Comparison of ENCODE assay signal across 22 mouse cellular contexts in genomic region chr16:23670161-23670560, GRCm38 (mm10).
DNase-seq lines count a peak whose midpoint lies in the region; ATAC-seq lines count a peak whose summit lies in the region.
"Had no signal": no experiment of that assay in that cellular context is flagged by ENCODE, and none has a peak within 500 bp of the region (broad histone marks: within the 10 kb centered on the region; RNA-seq: fewer than 3 reads in every experiment).

No protein-coding gene starts in this region.

- DNase-seq in kidney, postnatal 10 days: peak; percentile 6
- peak; percentile 12 for DNase-seq in midbrain, embryonic 14.5 days
- DNase-seq in induced T-regulatory cell, adult 2 months (ENCODE audit: low read depth): peak; percentile 4
- DNase-seq in retina, postnatal 1 day: peak; percentile 11
- no peak for DNase-seq in cerebellum, adult 11-12 months
- DNase-seq: adrenal gland, postnatal 10 days; cerebellum, postnatal 10 days; gastrocnemius, postnatal 14 days; heart, adult 18-20 months; heart, postnatal 4 days; kidney, adult 9 months; lung, postnatal 4 days had no signal

- no peaks in the 10 kb centered on the region for H3K4me1 ChIP-seq in kidney, embryonic 16.5 days (ENCODE audit: insufficient read depth, low read length)
- H3K4me1 ChIP-seq in midbrain, embryonic 14.5 days (ENCODE audit: control insufficient read depth, insufficient read depth, low read length): no peaks in the 10 kb centered on the region
- 0 out of 2 replicates have a peak, but pooled peaks cover 4% of the 10 kb centered on the region for H3K4me1 ChIP-seq in midbrain, embryonic 15.5 days
- H3K4me1 ChIP-seq: embryonic facial prominence, embryonic 12.5 days; forebrain, embryonic 13.5 days; limb, embryonic 13.5 days; liver, embryonic 15.5 days had no signal

- 82% methylated on average over 4 of the region's 4 CpGs for WGBS in kidney, embryonic 16.5 days
- 64% methylated on average over 4 of the region's 4 CpGs for WGBS in midbrain, embryonic 14.5 days
- WGBS in midbrain, embryonic 15.5 days: 61% methylated on average over 4 of the region's 4 CpGs

- H3K27ac ChIP-seq in kidney, embryonic 16.5 days (ENCODE audit: low read length): no peak overlapping the region
- no peak overlapping the region for H3K27ac ChIP-seq in midbrain, embryonic 14.5 days (replicated peaks; ENCODE audit: low read depth, low read length)
- no peak overlapping the region for H3K27ac ChIP-seq in midbrain, embryonic 15.5 days
- H3K27ac ChIP-seq: embryonic facial prominence, embryonic 12.5 days; forebrain, embryonic 13.5 days; hindbrain, postnatal 0 days; limb, embryonic 13.5 days; liver, embryonic 15.5 days had no signal

- no peaks in the 10 kb centered on the region for H3K27me3 ChIP-seq in kidney, embryonic 16.5 days (ENCODE audit: insufficient read depth, low read length)
- H3K27me3 ChIP-seq in midbrain, embryonic 14.5 days (ENCODE audit: control insufficient read depth, insufficient read depth, low read length): no peaks in the 10 kb centered on the region
- no peaks in the 10 kb centered on the region for H3K27me3 ChIP-seq in midbrain, embryonic 15.5 days (replicated peaks)
- H3K27me3 ChIP-seq: embryonic facial prominence, embryonic 12.5 days; forebrain, embryonic 13.5 days; limb, embryonic 13.5 days; liver, embryonic 15.5 days had no signal

- H3K36me3 ChIP-seq in kidney, embryonic 16.5 days (ENCODE audit: insufficient read depth, low read length): no peaks in the 10 kb centered on the region
- H3K36me3 ChIP-seq in midbrain, embryonic 14.5 days (ENCODE audit: control insufficient read depth, insufficient read depth, low read length): no peaks in the 10 kb centered on the region
- no peaks in the 10 kb centered on the region for H3K36me3 ChIP-seq in midbrain, embryonic 15.5 days (replicated peaks)
- H3K36me3 ChIP-seq: embryonic facial prominence, embryonic 12.5 days; G1E; limb, embryonic 13.5 days; liver, embryonic 15.5 days had no signal

- H3K4me3 ChIP-seq in kidney, embryonic 16.5 days (ENCODE audit: low read length): no peak overlapping the region
- no peak overlapping the region for H3K4me3 ChIP-seq in midbrain, embryonic 14.5 days (replicated peaks; ENCODE audit: low read depth, low read length)
- H3K4me3 ChIP-seq in midbrain, embryonic 15.5 days: no peak overlapping the region
- H3K4me3 ChIP-seq: embryonic facial prominence, embryonic 12.5 days; erythroblast, embryonic 14.5 days; forebrain, embryonic 13.5 days; limb, embryonic 13.5 days; liver, embryonic 15.5 days had no signal

- H3K9me3 ChIP-seq in kidney, embryonic 16.5 days (ENCODE audit: low read length): no peaks in the 10 kb centered on the region
- no peaks in the 10 kb centered on the region for H3K9me3 ChIP-seq in midbrain, embryonic 14.5 days (ENCODE audit: control insufficient read depth, low read length)
- H3K9me3 ChIP-seq in midbrain, embryonic 15.5 days: no peaks in the 10 kb centered on the region
- H3K9me3 ChIP-seq: embryonic facial prominence, embryonic 12.5 days; forebrain, embryonic 13.5 days; limb, embryonic 13.5 days; liver, embryonic 15.5 days had no signal

- H3K9ac ChIP-seq in kidney, embryonic 16.5 days (replicated peaks; ENCODE audit: low read length): no peak overlapping the region
- H3K9ac ChIP-seq in midbrain, embryonic 14.5 days (replicated peaks; ENCODE audit: low read length): no peak overlapping the region
- H3K9ac ChIP-seq in midbrain, embryonic 15.5 days: no peak overlapping the region
- H3K9ac ChIP-seq: embryonic facial prominence, embryonic 12.5 days; forebrain, embryonic 13.5 days; limb, embryonic 13.5 days; liver, embryonic 15.5 days had no signal

- no peak overlapping the region for H3K4me2 ChIP-seq in kidney, embryonic 16.5 days (replicated peaks; ENCODE audit: low read depth, low read length)
- no peak overlapping the region for H3K4me2 ChIP-seq in midbrain, embryonic 14.5 days (ENCODE audit: low read length)
- H3K4me2 ChIP-seq in midbrain, embryonic 15.5 days: no peak overlapping the region
- H3K4me2 ChIP-seq: embryonic facial prominence, embryonic 12.5 days; forebrain, embryonic 13.5 days; limb, embryonic 13.5 days; liver, embryonic 15.5 days had no signal

- ATAC-seq in kidney, embryonic 16.5 days (ENCODE audit: low FRiP score, low TSS enrichment): no peak
- no peak for ATAC-seq in midbrain, embryonic 14.5 days (ENCODE audit: low FRiP score, low TSS enrichment)
- no peak for ATAC-seq in midbrain, embryonic 15.5 days (replicated peaks)
- ATAC-seq: activated CD4-positive, CD25-positive, alpha-beta regulatory T cell, adult 4 months; forebrain, embryonic 13.5 days; hindbrain, postnatal 0 days had no signal
